Mouse (Mus musculus) left cerebral cortex, postnatal 14 days (tissue): ENCODE data around the gene Arid3a. TPM values are rescaled to one million over a fixed set of nuclear protein-coding genes. Genes with fewer than 3 reads are reported as not detected.

Experiments used
- DNase-seq, 2 experiments: peaks; one replicate each; pipeline ENCODE4 v3.0.0; 2021 to 2022; ENCODE audit warnings: low spot score in 2 of 2, mixed read lengths in 1 of 2
- intact Hi-C: fragments of 180-260 bp; cut with DNase I; formaldehyde crosslinking; loops from one replicate; pipeline ENCODE4 v1.15.1; 2025
- total RNA-seq, 2 experiments: library from RNA; stranded (reverse); gene quantifications; 2 replicates each; pipeline ENCODE4 v1.2.3; 2021

Arid3a gene
- total RNA-seq, 2 experiments from 2014 or later: 5.4 to 7.0 TPM

GRCm38 (mm10) chr10:79906712-79907111 lies 20.1 kb upstream of the Arid3a start:
- DNase-seq: no peak
- intact Hi-C loops: no loop called here

GRCm38 (mm10) chr10:79907415-79907814 lies 19.4 kb upstream of the Arid3a start:
- no peak for DNase-seq
- intact Hi-C loops: no loop called here

GRCm38 (mm10) chr10:79908167-79909091 lies 18.4 kb upstream of the Arid3a start, which contains the start of gene Med16:
Gene Med16, minus strand, starts transcription at chr10:79908923.
- peak; percentile 92 for DNase-seq
- intact Hi-C loops: no loop called here

GRCm38 (mm10) chr10:79909092-79909922 lies 17.5 kb upstream of the Arid3a start:
- peak; percentile 65 to 84 for DNase-seq

GRCm38 (mm10) chr10:79910556-79910955 lies 16.3 kb upstream of the Arid3a start, which contains the start of gene Gm26602:
Gene Gm26602, plus strand, starts transcription at chr10:79910856.
- intact Hi-C loops: no loop called here
- DNase-seq: no peak

More at GRCm38 (mm10) chr10:79909092-79909922, 17.5 kb upstream of the Arid3a start:
- intact Hi-C loops: no loop called here

GRCm38 (mm10) chr10:79912412-79912811 lies 14.4 kb upstream of the Arid3a start:
- no peak for DNase-seq
- intact Hi-C loops: no loop called here

GRCm38 (mm10) chr10:79914131-79914947 lies 12.5 kb upstream of the Arid3a start:
- intact Hi-C loops: no loop called here
- no peak for DNase-seq

GRCm38 (mm10) chr10:79914948-79915596 lies 11.8 kb upstream of the Arid3a start:
- intact Hi-C loops: no loop called here
- DNase-seq: no peak

- peak in 1 of 2 experiments; percentile 36 for DNase-seq
- intact Hi-C loops: no loop called here
These were observed 10.8 kb upstream of the Arid3a start for GRCm38 (mm10) chr10:79916081-79916480.

- intact Hi-C loops: no loop called here
- DNase-seq: peak; percentile 64 to 84
These were observed 9.9 kb upstream of the Arid3a start, which contains the start of gene Kiss1r for GRCm38 (mm10) chr10:79916808-79917531. Gene Kiss1r, plus strand, starts transcription at chr10:79916971.

GRCm38 (mm10) chr10:79917532-79918100 lies 9.2 kb upstream of the Arid3a start:
- DNase-seq: no peak
- intact Hi-C loops: no loop called here

GRCm38 (mm10) chr10:79918231-79919078 lies 8.4 kb upstream of the Arid3a start:
- intact Hi-C loops: no loop called here
- no peak for DNase-seq

- no peak for DNase-seq
These were observed 7.5 kb upstream of the Arid3a start for GRCm38 (mm10) chr10:79919251-79919849.

GRCm38 (mm10) chr10:79920056-79920890 lies 6.6 kb upstream of the Arid3a start:
- intact Hi-C loops: no loop called here
- DNase-seq: no peak

More at GRCm38 (mm10) chr10:79919251-79919849, 7.5 kb upstream of the Arid3a start:
- intact Hi-C loops: no loop called here

- intact Hi-C loops: no loop called here
- DNase-seq: no peak
These were observed 5.8 kb upstream of the Arid3a start, which contains the start of gene R3hdm4 for GRCm38 (mm10) chr10:79920958-79921535. Gene R3hdm4, minus strand, starts transcription at chr10:79921208.
